Mouse (Mus musculus): ENCODE data around the gene Rab7. TPM values are rescaled to one million over a fixed set of nuclear protein-coding genes. Genes with fewer than 3 reads are reported as not detected.

Gene Rab7
- 100 to 1,000 TPM; 319 to 329 TPM for total RNA-seq (2021)
- long read RNA-seq, experiment 1, transcript Rab7-205 (6 exons, 2,159 nt), result major isoform, 617 of 677 reads
- long read RNA-seq, experiment 1, partial matches to known transcripts, result 13 of 677 reads
- long read RNA-seq, experiment 1, other reads (novel, unspliced or antisense), result 46 of 677 reads
- long read RNA-seq, experiment 2, transcript Rab7-205 (6 exons, 2,159 nt), result major isoform, 535 of 602 reads
- long read RNA-seq, experiment 2, partial matches to known transcripts, result 22 of 602 reads
- long read RNA-seq, experiment 2, other reads (novel, unspliced or antisense), result 44 of 602 reads

DNA sequence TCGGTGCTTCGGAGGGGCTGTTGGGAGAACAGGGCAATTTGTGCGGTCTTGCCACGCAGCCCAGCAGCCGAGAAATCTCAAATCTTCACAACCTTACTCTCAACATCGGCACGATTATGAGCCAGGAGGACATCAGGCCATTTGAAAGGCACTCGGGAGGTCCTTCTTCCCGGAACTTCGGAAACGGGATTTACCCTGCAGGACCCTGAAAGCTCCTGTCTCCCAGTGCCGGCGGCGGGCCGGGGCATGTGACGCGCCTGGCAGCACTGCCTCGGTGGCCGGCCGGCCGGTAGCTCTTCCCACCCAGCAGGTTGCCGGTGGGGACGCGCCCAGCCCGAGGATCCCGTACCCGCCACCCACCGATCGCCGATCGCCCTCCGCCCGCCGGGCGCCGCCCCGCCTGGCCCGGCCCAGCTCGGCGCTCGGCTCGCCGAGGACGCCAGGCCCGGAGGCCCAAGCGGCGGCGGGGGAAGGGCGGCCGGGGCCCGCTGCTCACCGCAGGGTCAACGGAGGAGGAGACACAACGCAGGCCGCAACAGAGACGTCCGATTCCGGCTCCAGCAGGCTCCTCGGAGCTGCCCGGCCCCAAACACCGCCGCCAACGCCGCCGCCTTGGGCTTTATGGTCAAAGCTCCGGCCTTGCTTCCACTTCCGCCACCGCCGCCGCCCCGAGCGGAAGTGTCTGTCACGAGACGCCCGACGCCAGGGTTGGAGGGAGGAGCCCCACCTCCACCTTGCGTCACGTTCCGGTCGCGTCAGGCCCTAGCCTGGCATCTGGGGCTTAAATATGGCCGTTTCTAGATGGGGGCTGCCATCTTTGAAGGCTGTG, at the start of gene Rab7:
TSS of gene Rab7 (minus strand) at position 694 of the 829 bp plus-strand sequence.
- peak; percentile 96 to 97 for DNase-seq (ENCODE audit: low spot score in 2 of 2)
- intact Hi-C loops (cut with DNase I), result loop anchor here (5.0 kb wide), 1 partner anchor 38 kb away; the partner anchor contains the start of gene Rpn1

DNA sequence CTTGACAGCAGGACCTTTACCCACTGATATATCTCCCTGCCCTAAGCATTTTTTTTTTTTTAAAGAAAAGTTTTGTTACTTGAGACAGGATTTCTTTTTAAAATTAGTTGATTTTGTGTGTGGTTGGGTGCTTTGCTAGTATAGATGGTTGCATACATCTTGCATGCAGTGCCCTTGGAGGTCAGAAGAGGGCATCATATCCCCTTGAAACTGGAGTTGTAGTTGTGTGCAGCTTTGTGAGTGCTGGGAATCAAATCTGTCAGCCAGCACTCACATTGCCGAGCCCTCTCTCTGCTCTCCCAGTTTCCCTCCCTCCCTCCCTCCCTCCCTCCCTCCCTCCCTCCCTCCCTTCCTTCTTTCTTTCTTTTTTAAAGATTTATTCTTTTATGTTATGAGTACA, 43.9 kb upstream of the Rab7 start:
- intact Hi-C loops (cut with DNase I), result loop anchor here (10.0 kb wide), 1 partner anchor 184 kb away; no protein-coding TSS in a partner anchor
- DNase-seq (ENCODE audit: low spot score in 2 of 2), result no peak

DNA sequence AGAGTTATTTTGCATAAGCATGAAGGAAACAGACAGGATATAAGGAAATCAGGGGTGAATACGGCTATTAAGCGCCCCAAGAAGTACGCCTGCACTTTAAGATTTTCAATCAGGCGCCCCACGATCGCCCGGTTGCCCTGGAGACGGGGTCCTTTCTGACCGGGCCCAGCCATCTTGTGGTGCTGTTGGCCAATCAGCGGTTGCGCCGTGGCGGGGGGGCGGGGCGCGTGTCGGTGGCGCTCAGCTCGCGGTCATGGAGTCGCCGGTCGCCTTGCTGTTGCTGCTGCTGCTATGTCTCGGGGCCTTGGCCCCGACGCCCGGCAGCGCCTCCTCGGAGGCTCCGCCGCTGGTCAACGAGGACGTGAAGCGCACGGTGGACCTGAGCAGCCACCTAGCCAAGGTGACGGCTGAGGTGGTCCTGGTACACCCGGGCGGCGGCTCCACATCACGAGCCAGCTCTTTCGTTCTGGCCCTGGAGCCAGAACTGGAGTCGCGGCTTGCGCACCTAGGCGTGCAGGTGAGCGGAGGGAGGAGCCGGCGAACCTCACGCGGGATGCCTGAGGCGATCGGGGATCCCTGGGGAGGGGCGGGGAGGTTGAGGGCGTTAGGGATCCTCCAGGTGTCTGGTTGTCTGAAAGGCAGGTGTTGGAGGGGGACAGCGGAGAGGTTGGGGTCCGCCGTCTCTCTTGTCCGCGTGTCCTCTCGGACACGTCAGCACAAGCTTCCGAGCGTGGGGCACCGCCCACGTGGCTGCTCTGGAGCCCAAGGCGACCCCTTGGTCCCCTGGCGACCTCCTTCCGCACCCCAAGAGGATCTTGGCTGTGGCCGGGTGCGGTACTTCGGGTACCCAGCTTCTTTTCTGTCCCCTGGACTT, 39.4 kb upstream of the Rab7 start, which contains the start of gene Rpn1:
TSS of gene Rpn1 (plus strand) at position 205 of the 874 bp plus-strand sequence.
- peak; percentile 97 for DNase-seq (ENCODE audit: low spot score in 2 of 2)
- intact Hi-C loops (cut with DNase I), result loop anchor here (5.0 to 10.0 kb wide), 2 partner anchors 37 to 180 kb away; partner anchors contain the start of gene Rab7

DNA sequence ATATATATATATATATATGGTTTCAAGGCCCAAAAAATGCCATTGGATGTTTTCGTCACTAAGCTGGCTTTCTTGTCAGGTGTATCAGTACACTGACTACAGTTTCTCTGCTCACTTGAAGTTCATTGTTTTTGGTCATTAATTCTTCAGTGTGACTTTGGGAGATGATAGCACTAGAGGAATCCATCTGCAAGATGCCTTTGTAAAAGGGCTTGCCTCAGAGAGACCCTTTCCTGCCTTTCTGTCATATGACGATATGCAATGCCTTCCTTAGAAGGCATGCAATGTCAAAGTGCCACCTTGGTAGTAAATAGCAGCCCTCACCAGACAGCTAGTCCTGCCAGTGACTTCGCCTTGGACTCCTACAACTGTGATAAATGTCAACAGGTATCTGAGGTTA, 38.6 kb upstream of the Rab7 start:
- intact Hi-C loops (cut with DNase I), result loop anchor here (5.0 to 10.0 kb wide), 2 partner anchors 36 to 179 kb away; partner anchors contain the start of gene Rab7
- DNase-seq (ENCODE audit: low spot score in 2 of 2), result no peak

DNA sequence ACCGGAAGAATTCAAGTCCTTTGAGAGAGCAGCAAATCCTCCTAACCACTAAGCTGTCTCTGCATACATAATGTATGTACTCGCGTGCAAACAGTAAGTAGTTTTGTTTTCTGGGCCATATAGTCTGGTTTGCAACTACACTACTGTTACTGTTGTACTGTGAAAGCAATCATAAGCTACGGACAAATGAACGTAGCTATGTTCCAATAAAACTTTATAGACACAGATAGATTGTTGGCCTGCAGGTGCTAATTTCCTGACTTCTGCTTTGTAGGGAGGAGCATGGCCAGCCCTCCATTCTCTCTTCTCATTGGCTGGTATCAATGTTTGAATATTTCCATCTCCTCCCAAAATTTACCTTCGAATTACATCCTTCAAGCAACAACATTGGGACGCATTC, 38.0 kb upstream of the Rab7 start:
- intact Hi-C loops (cut with DNase I), result loop anchor here (5.0 to 10.0 kb wide), 2 partner anchors 36 to 178 kb away; partner anchors contain the start of gene Rab7
- no peak for DNase-seq (ENCODE audit: low spot score in 2 of 2)

DNA sequence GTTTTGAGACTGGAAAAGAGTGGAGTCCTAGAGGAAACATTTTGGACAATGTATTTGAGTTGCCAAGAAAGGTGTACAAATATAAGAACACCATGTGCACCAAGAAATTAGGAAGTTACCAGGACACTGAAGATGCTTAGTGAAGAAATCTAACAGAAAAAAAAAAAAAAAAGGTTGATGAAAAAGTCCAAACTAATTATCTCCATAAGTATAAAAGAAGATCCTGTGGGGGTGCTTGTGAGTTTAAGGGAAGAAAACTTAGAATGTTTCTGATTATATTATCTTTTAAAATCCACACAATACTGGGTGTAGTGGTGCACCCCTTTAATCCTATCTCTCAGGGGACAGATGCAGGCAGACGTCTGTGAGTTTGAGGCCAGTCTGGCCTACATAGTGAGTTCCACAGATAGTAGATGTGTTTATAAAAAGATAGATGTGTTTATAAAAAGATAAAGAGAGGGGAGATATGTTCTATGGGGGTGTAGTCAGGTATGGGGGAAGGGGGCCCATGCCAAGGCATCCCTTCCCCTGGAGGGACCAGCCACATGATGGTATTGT, 31.0 kb upstream of the Rab7 start:
- no peak for DNase-seq (ENCODE audit: low spot score in 2 of 2)
- intact Hi-C loops (cut with DNase I), result loop anchor here (5.0 kb wide), 1 partner anchor 64 kb away; no protein-coding TSS in a partner anchor

DNA sequence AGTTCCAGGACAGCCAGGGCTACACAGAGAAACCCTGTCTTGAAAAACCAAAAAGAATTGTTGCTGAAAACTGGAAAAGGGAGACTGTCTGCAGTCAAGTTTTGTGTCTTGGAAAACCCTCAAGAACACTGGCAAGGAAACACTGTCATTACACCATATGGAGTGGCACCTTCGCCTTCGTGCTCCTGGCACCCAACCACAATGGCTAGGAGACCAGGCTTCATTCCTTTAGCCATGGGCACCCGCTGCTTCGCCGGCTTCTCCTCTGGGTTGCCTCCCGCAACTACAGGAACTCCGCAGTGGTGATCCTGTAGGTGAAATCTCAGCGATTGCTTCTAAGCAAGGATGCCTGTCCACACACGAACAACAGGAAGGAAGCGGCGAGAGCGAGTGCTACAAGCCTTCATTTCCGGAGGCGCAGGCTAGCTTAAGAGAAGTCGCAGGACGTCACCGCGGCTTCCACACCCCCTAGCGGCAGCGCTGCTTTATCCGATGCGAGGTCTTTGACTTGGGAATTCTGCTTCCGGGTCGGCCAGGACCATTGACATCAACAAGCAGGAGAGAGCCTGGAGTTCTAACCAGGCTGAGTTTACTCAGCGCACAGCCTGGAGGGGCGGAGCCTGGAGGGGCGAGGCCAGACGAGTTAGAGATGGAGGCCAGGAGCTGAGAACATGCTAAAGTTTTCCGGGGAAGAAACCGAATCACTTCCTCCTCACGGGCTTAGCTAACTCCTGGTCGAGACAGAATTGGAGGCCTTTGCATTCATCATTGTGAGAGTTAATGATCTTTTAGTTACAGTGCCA, 29.9 kb upstream of the Rab7 start:
- intact Hi-C loops (cut with DNase I), result loop anchor here (5.0 kb wide), 1 partner anchor 63 kb away; no protein-coding TSS in a partner anchor
- DNase-seq (ENCODE audit: low spot score in 2 of 2), result peak; percentile 96

DNA sequence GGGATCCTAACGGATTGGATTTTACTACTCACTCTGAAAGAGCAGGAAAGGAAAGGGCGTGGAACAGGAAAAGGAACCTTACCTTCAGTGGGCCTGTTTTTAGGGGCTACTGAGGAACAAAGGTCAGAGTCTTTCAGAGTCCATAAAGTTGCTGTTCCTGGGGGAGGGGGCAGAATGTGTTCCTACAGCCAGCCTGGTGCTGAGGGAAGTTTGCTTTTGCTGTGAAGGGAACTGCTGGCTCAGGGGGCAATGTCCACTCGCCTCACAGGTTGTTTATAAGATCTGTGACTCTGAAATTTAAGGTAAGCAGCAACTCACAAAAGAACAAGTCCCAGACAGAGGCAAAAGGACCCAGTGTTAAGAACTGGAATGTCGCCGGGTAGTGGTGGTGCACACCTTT, 26.1 kb upstream of the Rab7 start:
- no peak for DNase-seq (ENCODE audit: low spot score in 2 of 2)
- intact Hi-C loops (cut with DNase I), result no loop called here

DNA sequence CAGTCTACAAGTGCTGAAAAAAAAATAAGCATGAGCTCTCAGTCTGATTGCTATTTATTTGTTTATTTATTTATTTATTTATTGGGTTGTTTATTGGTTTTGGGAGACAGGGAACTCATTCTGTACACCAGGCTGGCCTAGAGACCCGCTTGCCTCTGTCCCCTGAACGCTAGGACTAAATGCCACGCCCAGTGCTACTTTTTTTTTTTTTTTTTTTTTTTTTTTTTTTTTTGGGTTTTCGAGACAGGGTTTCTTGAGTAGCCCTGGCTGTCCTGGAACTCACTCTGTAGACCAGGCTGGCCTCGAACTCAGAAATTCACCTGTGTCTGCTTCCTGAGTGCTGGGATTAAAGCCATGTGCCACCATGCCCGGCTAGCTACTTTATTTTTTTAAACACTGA, 25.4 kb upstream of the Rab7 start:
- DNase-seq (ENCODE audit: low spot score in 2 of 2), result no peak
- intact Hi-C loops (cut with DNase I), result no loop called here

DNA sequence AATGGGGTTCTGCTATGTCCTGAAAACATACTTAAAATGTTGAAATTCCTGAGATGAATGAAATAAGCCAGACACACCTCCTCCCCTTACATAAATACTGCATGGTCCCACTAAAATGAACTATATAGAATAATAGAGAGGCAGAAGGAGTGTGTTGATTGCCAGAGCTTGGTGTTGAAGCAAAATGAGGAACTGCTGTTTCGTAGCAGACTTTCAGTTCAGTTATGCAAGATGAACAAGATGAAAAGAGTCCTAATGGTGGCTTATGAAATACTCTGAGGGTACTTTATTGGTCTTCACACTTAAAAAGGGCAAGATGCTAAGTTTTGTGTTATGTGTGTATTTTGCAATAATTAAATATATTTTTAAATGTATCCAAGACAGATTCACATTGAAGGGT, 23.7 kb upstream of the Rab7 start:
- no peak for DNase-seq (ENCODE audit: low spot score in 2 of 2)
- intact Hi-C loops (cut with DNase I), result no loop called here

DNA sequence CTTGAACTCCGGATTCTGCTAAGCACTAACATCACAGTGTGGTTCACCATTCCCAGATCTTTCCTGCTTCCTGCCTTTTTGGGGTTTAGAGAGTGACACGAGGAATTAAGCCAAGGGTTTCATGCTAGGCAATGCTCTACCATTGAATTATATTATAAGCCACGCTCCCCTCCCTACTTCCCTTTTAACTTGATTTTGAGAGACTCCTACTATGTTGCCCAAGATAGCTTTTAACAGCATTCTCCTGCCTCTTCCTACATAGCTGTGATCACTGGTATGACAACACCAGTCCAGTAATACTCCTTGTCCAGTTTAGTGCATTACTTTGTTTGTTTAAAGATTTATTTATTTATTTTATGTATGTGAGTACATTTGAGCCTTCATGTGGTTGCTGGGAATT, 22.7 kb upstream of the Rab7 start:
- intact Hi-C loops (cut with DNase I), result no loop called here
- DNase-seq (ENCODE audit: low spot score in 2 of 2), result no peak

DNA sequence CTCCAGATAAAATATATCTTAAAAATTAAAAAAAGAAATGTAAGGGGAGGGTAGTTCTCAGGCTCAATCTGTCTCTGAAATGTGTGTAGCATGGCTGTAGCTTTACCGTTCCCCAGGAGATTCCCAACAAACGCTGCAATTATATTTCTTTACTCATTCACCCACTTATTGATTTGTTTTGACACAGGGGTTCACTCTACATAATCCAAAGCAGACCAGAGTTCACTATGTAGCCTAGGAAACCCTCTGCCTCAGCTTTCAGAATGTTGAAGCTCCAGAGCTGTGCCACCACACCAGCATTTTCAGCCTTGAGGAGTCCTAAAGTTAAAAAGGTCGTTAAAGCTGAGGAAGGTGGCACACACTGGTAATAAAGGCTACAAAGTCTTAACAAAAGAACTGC, 20.9 kb upstream of the Rab7 start:
- intact Hi-C loops (cut with DNase I), result no loop called here
- no peak for DNase-seq (ENCODE audit: low spot score in 2 of 2)

DNA sequence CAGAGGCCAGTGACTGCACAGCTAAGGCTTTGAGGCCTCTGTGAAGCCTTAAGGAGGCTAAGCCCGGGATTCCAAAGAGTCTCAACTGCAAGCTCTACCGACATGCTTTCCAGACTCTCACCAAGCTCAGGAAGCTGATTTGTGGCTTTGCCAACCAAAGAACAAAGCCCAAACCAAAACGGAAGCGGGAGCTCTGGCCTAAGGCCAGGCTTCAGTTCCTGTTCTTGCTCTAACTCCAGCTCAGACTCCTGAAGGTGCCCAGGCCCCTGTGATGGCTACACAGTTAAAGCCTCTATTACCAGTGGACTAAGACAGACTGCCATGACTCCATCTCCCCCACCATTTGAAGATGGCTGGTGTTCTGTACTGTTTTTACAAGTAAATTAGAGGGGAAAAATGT, 20.0 kb upstream of the Rab7 start:
- intact Hi-C loops (cut with DNase I), result no loop called here
- peak; percentile 35 to 36 for DNase-seq (ENCODE audit: low spot score in 2 of 2)

DNA sequence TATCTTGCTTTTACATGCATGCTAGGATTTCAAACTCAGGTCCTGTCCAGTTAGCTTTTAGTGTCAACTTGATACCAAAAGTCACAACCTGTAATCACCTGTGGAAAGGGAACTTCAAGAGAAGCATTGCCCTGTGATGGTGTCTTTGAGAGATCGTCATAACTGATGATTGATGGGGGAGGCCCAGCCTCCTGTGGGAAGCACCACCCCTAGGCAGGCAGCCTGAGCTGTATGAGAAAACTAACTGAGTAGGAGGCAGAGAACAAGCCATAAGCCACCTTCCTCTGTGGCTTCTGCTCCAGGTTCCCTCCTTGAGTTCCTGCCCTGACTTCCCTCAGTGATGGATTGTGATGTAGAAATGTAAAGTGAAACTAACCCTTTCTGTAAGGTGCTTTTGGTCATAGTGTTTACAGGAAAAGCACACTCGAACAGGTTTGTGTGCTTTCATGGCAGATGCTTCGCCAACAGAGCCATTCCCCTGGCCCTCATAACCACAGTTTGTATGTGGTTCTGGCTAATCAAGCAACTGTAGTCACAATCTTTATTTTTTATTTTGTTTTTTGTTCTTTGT, 19.1 kb upstream of the Rab7 start:
- intact Hi-C loops (cut with DNase I), result no loop called here
- no peak for DNase-seq (ENCODE audit: low spot score in 2 of 2)

DNA sequence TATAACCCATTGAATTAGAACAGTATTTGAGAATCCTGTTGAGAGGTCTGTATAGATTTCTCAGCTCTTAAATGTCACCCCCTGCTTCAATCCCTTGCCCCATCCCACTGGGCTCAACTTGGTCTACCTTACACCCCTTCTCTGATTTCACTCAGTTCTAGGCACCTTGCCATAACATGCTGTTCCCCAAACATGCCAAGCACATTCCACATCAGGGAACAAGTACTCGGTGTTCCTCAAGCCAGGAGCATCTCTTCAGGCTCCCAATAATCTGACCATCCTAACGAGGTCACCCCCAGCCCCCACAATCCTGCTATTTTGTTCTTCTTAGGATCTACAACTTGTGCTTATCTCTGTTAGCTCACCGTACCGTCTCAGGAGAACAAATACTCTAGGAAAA, 17.3 kb upstream of the Rab7 start:
- DNase-seq (ENCODE audit: low spot score in 2 of 2), result no peak
- intact Hi-C loops (cut with DNase I), result no loop called here

DNA sequence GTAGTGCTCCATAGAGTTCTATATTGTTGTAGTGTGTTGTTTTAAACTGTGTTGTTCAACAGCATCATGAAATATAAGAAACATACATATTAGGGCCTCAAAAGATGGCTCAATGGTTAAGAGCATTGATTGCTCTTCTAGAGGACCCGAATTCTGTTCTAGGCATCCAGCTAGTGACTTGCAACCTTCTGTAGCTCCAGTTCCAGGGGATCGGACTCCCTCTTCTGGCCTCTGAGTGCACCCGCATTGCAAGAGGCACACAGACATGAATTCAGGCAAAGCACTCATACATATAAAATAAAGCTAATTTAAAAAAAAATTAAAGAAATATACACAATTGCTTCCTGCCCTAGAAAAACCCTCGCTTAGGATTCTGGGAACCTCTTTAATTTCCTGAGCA, 16.3 kb upstream of the Rab7 start:
- DNase-seq (ENCODE audit: low spot score in 2 of 2), result no peak
- intact Hi-C loops (cut with DNase I), result no loop called here

DNA sequence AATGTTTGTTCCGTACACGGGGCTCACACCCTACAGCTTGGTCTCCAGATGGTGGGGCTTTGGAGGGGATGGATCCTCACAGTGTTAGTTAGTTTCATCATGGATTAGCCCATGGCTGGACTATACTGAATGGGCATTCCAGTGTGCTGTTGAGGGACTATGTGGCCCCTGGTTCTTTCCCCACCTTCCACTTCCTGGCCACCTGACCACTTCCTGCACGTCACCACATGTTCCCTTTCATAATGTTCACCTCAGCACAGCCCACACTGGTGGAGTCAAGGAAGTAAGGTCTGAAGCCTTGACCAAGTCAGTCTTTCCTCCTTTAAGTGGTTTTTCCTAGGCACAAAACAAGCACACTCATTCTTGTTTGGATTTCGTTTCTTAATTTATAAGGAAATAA, 15.5 kb upstream of the Rab7 start:
- no peak for DNase-seq (ENCODE audit: low spot score in 2 of 2)
- intact Hi-C loops (cut with DNase I), result no loop called here

DNA sequence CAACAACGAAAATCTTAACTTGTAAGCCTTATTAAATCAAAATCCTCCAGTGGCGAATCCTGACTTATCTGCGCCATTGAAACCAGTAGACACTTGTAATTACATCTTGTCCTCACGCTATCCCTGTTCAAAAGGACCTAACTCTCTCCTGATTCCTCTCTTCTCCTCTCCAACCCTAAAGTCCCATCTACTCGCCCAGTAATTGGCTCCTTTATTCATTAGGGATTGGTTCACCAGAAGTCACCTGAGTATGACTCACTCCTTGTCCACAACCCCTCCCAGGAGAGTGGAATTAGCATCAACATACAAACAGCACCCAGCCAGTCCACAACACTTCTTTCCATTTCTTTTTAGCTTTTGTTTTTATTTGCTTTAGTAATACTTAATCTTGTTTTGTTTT, 14.8 kb upstream of the Rab7 start:
- intact Hi-C loops (cut with DNase I), result no loop called here
- no peak for DNase-seq (ENCODE audit: low spot score in 2 of 2)
